Mouse (Mus musculus) bone marrow, adult 2 months (tissue): ENCODE data around the gene Nefh.

Experiments used
- CTCF ChIP-seq: fragments of 200-500 bp; IDR thresholded peaks from 2 replicates; pipeline ENCODE4 v1.5.1; 2011; ENCODE audit warnings: low read length, control low read depth; ENCODE audit not compliant: control insufficient read depth, insufficient read depth
- POLR2A ChIP-seq: fragments of 200-500 bp; IDR thresholded peaks from 2 replicates; pipeline ENCODE4 v1.6.1; 2011; ENCODE audit warnings: low read depth, mild to moderate bottlenecking, control low read depth, low read length, borderline replicate concordance; ENCODE audit not compliant: control insufficient read depth

DNA sequence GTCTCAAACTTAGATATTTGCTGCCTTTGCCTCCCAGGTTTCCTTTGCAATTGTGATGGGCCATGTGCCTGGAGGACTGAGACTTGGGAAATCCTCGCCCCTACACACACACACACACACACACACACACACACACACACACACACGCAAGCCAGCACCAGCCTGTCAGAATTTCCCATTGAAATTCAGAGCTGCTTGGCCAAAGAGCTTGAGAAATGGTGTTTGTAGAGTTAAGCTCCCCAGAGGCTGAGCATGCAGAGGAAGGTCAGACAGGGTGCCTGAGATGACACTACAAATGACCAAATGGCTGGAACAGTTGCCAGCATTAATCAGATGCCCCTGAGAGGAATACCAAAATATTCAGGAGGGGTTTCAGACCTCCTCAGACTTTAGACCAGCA is 18.5 kb upstream of the Nefh start:
- TF ChIP-seq POLR2A = no peak
- no peak for TF ChIP-seq CTCF
